Mouse (Mus musculus) kidney, adult 2 months (tissue): ENCODE measurements around the gene Cdk15.
A peak's percentile ranks its signal among the peaks of the same experiment; 100 is the strongest.

Source experiments
- CTCF ChIP-seq: fragments of 200-500 bp; conservative IDR thresholded peaks from 2 replicates; pipeline ENCODE4 v1.5.1; 2011; ENCODE audit warnings: low read depth, mild to moderate bottlenecking, control low read depth, low read length, moderate library complexity, mixed read lengths; ENCODE audit not compliant: insufficient read depth, insufficient read length
- POLR2A ChIP-seq: fragments of 200-500 bp; IDR thresholded peaks from one replicate; pipeline ENCODE4 v1.6.1; 2011; ENCODE audit warnings: low read depth, low read length, control low read depth

DNA sequence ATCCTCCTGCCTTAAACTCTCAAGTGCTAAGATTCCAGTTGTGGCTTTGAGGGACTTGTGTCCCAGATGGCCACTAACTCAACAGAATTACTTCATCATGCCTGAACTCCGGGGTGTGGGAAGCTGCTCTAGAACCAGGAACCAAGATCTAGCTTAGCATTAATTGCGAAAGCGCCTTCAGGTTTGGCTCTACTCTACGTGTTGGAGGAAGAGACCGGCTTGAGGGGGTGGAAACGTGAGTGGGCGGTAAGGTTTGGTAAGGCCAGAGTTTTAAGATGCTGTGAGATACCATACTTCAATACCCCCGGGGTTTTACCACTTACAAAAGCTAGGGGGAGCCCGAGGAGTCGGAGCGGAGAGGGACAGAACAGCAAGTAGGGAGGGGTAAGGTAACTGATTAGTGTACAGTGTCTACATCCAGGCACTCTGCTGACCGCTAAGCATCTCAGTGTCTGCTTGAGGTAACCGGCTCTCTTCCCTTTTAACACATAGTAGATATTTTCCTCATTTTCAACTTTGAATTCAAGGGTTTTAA, 29.7 kb downstream of the Cdk15 start:
- TF ChIP-seq POLR2A (no peak), CTCF (peak; percentile 52)
